Mouse (Mus musculus): ENCODE data around the gene Arl13b. TPM values are rescaled to one million over a fixed set of nuclear protein-coding genes. Genes with fewer than 3 reads are reported as not detected.
A peak's percentile ranks its signal among the peaks of the same experiment; 100 is the strongest.

Arl13b gene
- 15.2 and 17.0 TPM in 2 replicates for polyA plus RNA-seq (2014; fragmentation: Nextera tagmentation; extraction: Ambion mirVana)

- no peaks in the 10 kb centered on the region for H3K9me3 ChIP-seq (ENCODE audit: control insufficient read depth, low read length)
Observed at GRCm38 (mm10) chr16:62846498-62847312, at the start of gene Arl13b. TSS of gene Arl13b (minus strand) at chr16:62847040.

GRCm38 (mm10) chr16:62895824-62896223, 49.0 kb upstream of the Arl13b start:
- no peak overlapping the region for H3K4me3 ChIP-seq (ENCODE audit: low read depth, low read length)
- H3K27me3 ChIP-seq (ENCODE audit: control insufficient read depth, insufficient read depth, low read length): no peaks in the 10 kb centered on the region
- no peak overlapping the region for H3K27ac ChIP-seq (ENCODE audit: low read depth, low read length)
- no peaks in the 10 kb centered on the region for H3K9me3 ChIP-seq (ENCODE audit: control insufficient read depth, low read length)
- 90% methylated on average over 3 of the region's 3 CpGs for WGBS
- no peaks in the 10 kb centered on the region for H3K36me3 ChIP-seq (ENCODE audit: control insufficient read depth, insufficient read depth, low read length)
- no peak overlapping the region for H3K4me2 ChIP-seq
- no peaks in the 10 kb centered on the region for H3K4me1 ChIP-seq (ENCODE audit: control insufficient read depth, insufficient read depth, low read length)
- ATAC-seq (ENCODE audit: low FRiP score): no peak
- H3K9ac ChIP-seq (ENCODE audit: low read length): no peak overlapping the region
- DNase-seq (ENCODE audit: low spot score, missing footprints): peak; percentile 73

More at GRCm38 (mm10) chr16:62846498-62847312, at the start of gene Arl13b:
- Histone ChIP-seq H3K36me3 (ENCODE audit: control insufficient read depth, insufficient read depth, low read length) (no peaks in the 10 kb centered on the region), H3K4me1 (ENCODE audit: control insufficient read depth, insufficient read depth, low read length) (peaks cover 7% of the 10 kb centered on the region), H3K4me3 (ENCODE audit: low read depth, low read length) (peak within 1 kb of the TSS; percentile 75), H3K9ac (ENCODE audit: low read length) (peak within 1 kb of the TSS; percentile 79), H3K27ac (ENCODE audit: low read depth, low read length) (no peak within 1 kb of the TSS; the same call in 1 of the 2 replicates), H3K27me3 (ENCODE audit: control insufficient read depth, insufficient read depth, low read length) (no peaks in the 10 kb centered on the region), H3K4me2 (peak within 1 kb of the TSS; percentile 79)
- under 1% methylated on average over 51 of the region's 52 CpGs for WGBS
- ATAC-seq (ENCODE audit: low FRiP score) (peak; percentile 100), DNase-seq (ENCODE audit: low spot score, missing footprints) (peak; percentile 99)

DNA sequence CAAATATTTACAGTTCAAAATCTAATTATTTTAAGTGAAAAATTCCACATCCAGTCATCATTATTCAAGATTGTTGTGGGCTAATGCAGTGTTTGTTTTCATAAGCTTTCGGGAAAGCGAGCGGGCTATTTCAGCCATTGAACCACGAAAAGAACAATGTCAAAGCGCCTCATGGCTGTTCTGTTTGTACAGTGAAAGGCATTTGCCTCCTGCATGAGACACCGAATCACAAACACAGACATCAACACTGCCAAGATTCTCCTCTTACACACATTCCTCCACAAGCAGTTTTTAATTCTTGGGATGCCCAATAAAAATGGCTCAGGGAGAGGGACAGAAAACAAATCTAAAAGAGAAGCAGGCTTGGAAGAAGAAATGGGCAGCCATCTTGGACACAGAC, 27.2 kb upstream of the Arl13b start:
- Histone ChIP-seq H3K4me2 (no peak overlapping the region), H3K9me3 (ENCODE audit: control insufficient read depth, low read length) (no peaks in the 10 kb centered on the region), H3K4me3 (ENCODE audit: low read depth, low read length) (no peak overlapping the region), H3K9ac (ENCODE audit: low read length) (no peak overlapping the region), H3K27me3 (ENCODE audit: control insufficient read depth, insufficient read depth, low read length) (no peaks in the 10 kb centered on the region), H3K4me1 (ENCODE audit: control insufficient read depth, insufficient read depth, low read length) (no peaks in the 10 kb centered on the region), H3K36me3 (ENCODE audit: control insufficient read depth, insufficient read depth, low read length) (no peaks in the 10 kb centered on the region), H3K27ac (ENCODE audit: low read depth, low read length) (no peak overlapping the region)
- no peak for DNase-seq (ENCODE audit: low spot score, missing footprints)
- no peak for ATAC-seq (ENCODE audit: low FRiP score)
- WGBS: 85% methylated on average over 6 of the region's 6 CpGs

GRCm38 (mm10) chr16:62873180-62873579, 26.3 kb upstream of the Arl13b start:
- 73% methylated on average over 4 of the region's 4 CpGs for WGBS
- peak; percentile 53 for DNase-seq (ENCODE audit: low spot score, missing footprints)
- no peaks in the 10 kb centered on the region for H3K36me3 ChIP-seq (ENCODE audit: control insufficient read depth, insufficient read depth, low read length)
- no peak overlapping the region for H3K4me2 ChIP-seq
- H3K9ac ChIP-seq (ENCODE audit: low read length): no peak overlapping the region
- no peak for ATAC-seq (ENCODE audit: low FRiP score)
- no peaks in the 10 kb centered on the region for H3K27me3 ChIP-seq (ENCODE audit: control insufficient read depth, insufficient read depth, low read length)
- no peaks in the 10 kb centered on the region for H3K9me3 ChIP-seq (ENCODE audit: control insufficient read depth, low read length)
- no peaks in the 10 kb centered on the region for H3K4me1 ChIP-seq (ENCODE audit: control insufficient read depth, insufficient read depth, low read length)
- no peak overlapping the region for H3K27ac ChIP-seq (ENCODE audit: low read depth, low read length)
- H3K4me3 ChIP-seq (ENCODE audit: low read depth, low read length): no peak overlapping the region

GRCm38 (mm10) chr16:62872688-62873117, 25.9 kb upstream of the Arl13b start:
- ATAC-seq (ENCODE audit: low FRiP score): no peak
- H3K27ac ChIP-seq (ENCODE audit: low read depth, low read length): no peak overlapping the region
- H3K4me1 ChIP-seq (ENCODE audit: control insufficient read depth, insufficient read depth, low read length): no peaks in the 10 kb centered on the region
- no peak overlapping the region for H3K9ac ChIP-seq (ENCODE audit: low read length)
- H3K4me3 ChIP-seq (ENCODE audit: low read depth, low read length): no peak overlapping the region
- H3K36me3 ChIP-seq (ENCODE audit: control insufficient read depth, insufficient read depth, low read length): no peaks in the 10 kb centered on the region
- H3K9me3 ChIP-seq (ENCODE audit: control insufficient read depth, low read length): no peaks in the 10 kb centered on the region
- no peak overlapping the region for H3K4me2 ChIP-seq
- peak; percentile 28 for DNase-seq (ENCODE audit: low spot score, missing footprints)
- 56% methylated on average over 5 of the region's 5 CpGs for WGBS
- no peaks in the 10 kb centered on the region for H3K27me3 ChIP-seq (ENCODE audit: control insufficient read depth, insufficient read depth, low read length)

DNA sequence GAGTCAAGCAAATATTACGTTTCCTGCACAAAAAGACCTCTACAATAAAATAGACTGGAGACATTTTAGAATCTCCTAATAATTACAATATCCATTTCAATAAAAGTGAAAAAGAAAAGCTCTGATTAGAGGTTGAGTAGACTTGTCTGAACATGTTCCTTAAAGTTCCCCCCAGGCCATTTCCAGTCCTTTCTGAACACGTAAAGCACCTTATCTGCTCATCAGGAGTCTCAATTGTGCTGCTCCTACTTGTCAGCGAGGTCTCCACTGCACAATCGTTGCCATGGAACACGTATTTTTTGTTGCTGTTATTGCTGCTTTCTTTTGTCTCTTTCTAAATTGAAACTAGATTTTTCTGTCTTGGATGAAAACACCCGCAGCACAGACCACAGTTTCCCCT, 14.6 kb upstream of the Arl13b start:
- DNase-seq (ENCODE audit: low spot score, missing footprints): peak; percentile 28
- Histone ChIP-seq H3K9ac (ENCODE audit: low read length) (no peak overlapping the region), H3K4me2 (no peak overlapping the region), H3K9me3 (ENCODE audit: control insufficient read depth, low read length) (no peaks in the 10 kb centered on the region), H3K4me3 (ENCODE audit: low read depth, low read length) (no peak overlapping the region), H3K4me1 (ENCODE audit: control insufficient read depth, insufficient read depth, low read length) (no peaks in the 10 kb centered on the region), H3K36me3 (ENCODE audit: control insufficient read depth, insufficient read depth, low read length) (no peaks in the 10 kb centered on the region), H3K27me3 (ENCODE audit: control insufficient read depth, insufficient read depth, low read length) (no peaks in the 10 kb centered on the region), H3K27ac (ENCODE audit: low read depth, low read length) (no peak overlapping the region)
- ATAC-seq (ENCODE audit: low FRiP score): no peak
- 78% methylated on average over 6 of the region's 6 CpGs for WGBS

DNA sequence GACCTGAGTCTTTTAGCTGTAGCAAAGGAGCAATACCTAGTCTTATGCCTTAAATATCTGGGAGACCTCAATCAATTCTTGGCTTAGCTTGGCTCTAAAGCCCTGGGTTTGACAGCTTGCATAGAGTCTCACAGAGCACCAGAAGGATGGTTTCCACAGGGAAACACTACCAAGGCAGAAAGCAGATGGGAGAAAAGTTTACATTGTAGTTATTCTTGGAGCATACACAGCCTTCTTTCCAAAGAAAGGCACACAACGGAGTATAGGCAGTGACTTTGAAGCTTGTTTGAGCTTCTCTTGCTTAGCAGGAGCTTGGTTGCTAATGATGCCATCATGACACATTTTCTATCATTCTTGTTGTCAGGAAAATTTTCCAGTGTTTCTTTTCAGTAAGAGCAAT, 13.3 kb upstream of the Arl13b start:
- ATAC-seq (ENCODE audit: low FRiP score): no peak
- Histone ChIP-seq H3K27me3 (ENCODE audit: control insufficient read depth, insufficient read depth, low read length) (no peaks in the 10 kb centered on the region), H3K27ac (ENCODE audit: low read depth, low read length) (no peak overlapping the region), H3K4me1 (ENCODE audit: control insufficient read depth, insufficient read depth, low read length) (no peaks in the 10 kb centered on the region), H3K4me3 (ENCODE audit: low read depth, low read length) (no peak overlapping the region), H3K36me3 (ENCODE audit: control insufficient read depth, insufficient read depth, low read length) (no peaks in the 10 kb centered on the region), H3K9me3 (ENCODE audit: control insufficient read depth, low read length) (no peaks in the 10 kb centered on the region), H3K4me2 (no peak overlapping the region), H3K9ac (ENCODE audit: low read length) (no peak overlapping the region)
- no peak for DNase-seq (ENCODE audit: low spot score, missing footprints)
- 90% methylated on average over 1 of the region's 1 CpGs for WGBS

- no peak overlapping the region for H3K4me2 ChIP-seq
- H3K4me1 ChIP-seq (ENCODE audit: control insufficient read depth, insufficient read depth, low read length): peaks cover 2% of the 10 kb centered on the region; the same call in 1 of the 2 replicates
- no peaks in the 10 kb centered on the region for H3K27me3 ChIP-seq (ENCODE audit: control insufficient read depth, insufficient read depth, low read length)
- DNase-seq (ENCODE audit: low spot score, missing footprints): peak; percentile 28
- ATAC-seq (ENCODE audit: low FRiP score): no peak
- no peak overlapping the region for H3K9ac ChIP-seq (ENCODE audit: low read length)
- H3K36me3 ChIP-seq (ENCODE audit: control insufficient read depth, insufficient read depth, low read length): no peaks in the 10 kb centered on the region
- H3K27ac ChIP-seq (ENCODE audit: low read depth, low read length): no peak overlapping the region
- H3K9me3 ChIP-seq (ENCODE audit: control insufficient read depth, low read length): no peaks in the 10 kb centered on the region
- no peak overlapping the region for H3K4me3 ChIP-seq (ENCODE audit: low read depth, low read length)
- 97% methylated on average over 1 of the region's 1 CpGs for WGBS
Observed at GRCm38 (mm10) chr16:62858018-62858417, 11.2 kb upstream of the Arl13b start.

DNA sequence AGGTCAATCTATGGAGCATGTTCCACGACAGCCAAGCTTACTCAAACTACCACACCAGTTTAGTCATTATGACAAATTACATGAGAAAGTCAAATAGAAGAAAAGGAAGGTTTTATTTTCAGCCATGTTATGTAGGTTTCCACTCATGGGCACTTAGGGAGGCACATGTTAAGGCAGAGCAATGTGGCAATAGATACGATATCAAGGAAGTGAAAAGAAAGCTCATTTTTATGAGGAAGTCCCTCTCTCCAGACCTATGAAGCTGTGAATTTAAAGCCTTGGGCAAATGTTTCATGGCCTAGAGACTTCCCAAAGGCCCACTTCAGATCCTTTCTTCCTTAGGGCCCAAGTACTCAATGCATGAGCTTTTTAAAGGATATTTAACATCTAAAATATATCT, 10.7 kb upstream of the Arl13b start:
- no peak for ATAC-seq (ENCODE audit: low FRiP score)
- no peaks in the 10 kb centered on the region for H3K36me3 ChIP-seq (ENCODE audit: control insufficient read depth, insufficient read depth, low read length)

More for the DNA sequence above, 10.7 kb upstream of the Arl13b start:
- no peak overlapping the region for H3K4me3 ChIP-seq (ENCODE audit: low read depth, low read length)
- H3K4me1 ChIP-seq (ENCODE audit: control insufficient read depth, insufficient read depth, low read length): peaks cover 2% of the 10 kb centered on the region; the same call in 1 of the 2 replicates
- H3K27me3 ChIP-seq (ENCODE audit: control insufficient read depth, insufficient read depth, low read length): no peaks in the 10 kb centered on the region
- H3K27ac ChIP-seq (ENCODE audit: low read depth, low read length): no peak overlapping the region
- 93% methylated on average over 2 of the region's 2 CpGs for WGBS
- H3K4me2 ChIP-seq: no peak overlapping the region
- no peak overlapping the region for H3K9ac ChIP-seq (ENCODE audit: low read length)
- peak; percentile 26 for DNase-seq (ENCODE audit: low spot score, missing footprints)
- H3K9me3 ChIP-seq (ENCODE audit: control insufficient read depth, low read length): no peaks in the 10 kb centered on the region

Measured in midbrain, embryonic 11.5 days (tissue).